Mouse (Mus musculus) bone marrow macrophage, adult 2 months (primary cell): Measurements from ENCODE around the gene Sgcd.

Source experiments
- CTCF ChIP-seq: IDR thresholded peaks from 2 replicates; pipeline ENCODE4 v1.5.1; 2012; ENCODE audit warnings: low read depth, mild to moderate bottlenecking, low read length, moderate library complexity
- POLR2A ChIP-seq: IDR thresholded peaks from 2 replicates; pipeline ENCODE4 v1.6.1; 2012; ENCODE audit warnings: mild to moderate bottlenecking, low read depth, low read length, borderline replicate concordance

DNA sequence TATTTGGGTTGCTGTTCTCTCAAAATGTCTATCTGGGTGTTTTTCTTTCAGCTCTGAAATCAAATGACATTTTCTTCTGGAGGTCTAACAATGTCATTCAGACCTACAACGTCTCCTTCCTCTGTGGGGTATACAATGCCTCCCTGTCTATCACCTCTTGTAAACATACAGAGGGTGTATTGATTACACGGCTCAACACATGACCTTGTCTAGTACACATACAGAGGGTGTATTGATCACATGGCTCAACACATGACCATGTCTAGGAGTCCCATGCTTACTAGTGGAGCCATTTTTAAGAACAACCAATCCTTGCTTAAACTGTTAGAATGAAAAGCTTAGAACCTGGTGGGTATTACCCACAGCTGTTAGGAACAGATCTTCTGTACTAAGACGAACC, 858.3 kb downstream of the Sgcd start:
- TF ChIP-seq CTCF (no peak), POLR2A (no peak)
